ENCODE assay signal across 1 mouse cellular context in the genomic region with DNA sequence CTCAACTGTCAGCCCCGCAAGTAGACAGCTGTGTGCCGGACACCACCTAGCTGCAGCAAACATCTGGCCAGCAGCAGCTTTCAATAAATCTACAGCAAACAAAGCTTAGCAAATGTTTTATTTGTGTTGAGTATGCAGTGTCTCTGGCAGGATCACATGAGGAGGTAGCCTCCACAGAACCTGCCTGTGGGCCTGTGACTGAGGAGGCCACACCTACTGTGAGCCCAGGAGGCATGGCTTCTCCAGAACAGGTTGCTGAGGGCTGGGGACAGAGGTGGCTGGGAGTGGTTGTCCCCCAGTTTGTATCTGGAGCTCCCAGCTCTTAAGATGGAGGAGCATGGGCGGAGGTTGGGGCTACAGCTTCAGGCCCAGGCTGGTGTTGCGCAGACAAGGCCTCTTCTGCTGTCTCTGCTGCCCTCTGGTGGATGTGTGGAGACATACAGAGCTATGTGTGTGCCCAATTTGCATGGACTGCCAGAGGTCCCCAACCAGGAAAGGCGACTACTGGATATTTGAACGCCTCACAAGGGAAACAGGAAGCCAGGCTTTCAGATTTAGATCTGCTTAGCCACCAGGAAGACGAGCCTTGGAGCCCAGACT.
A peak's percentile ranks its signal among the peaks of the same experiment; 100 is the strongest.
TF ChIP-seq lines count a peak whose summit lies in the region.

No protein-coding gene starts in this region.

TF ChIP-seq in MEL, 35 proteins besides CTCF, POLR2A, EP300 and RAD21 (continued from another document):
- TF ChIP-seq SIN3A (IDR thresholded peaks at IDR 0.05; ENCODE audit: low read length) (0 out of 2 replicates have a peak, but pooled peaks have one; percentile 34), GABPA (IDR thresholded peaks at IDR 0.05; ENCODE audit: low read depth, low read length) (no peak), MAFK (IDR thresholded peaks at IDR 0.05; ENCODE audit: borderline replicate concordance, low read depth, low read length) (no peak), ELF1 (IDR thresholded peaks at IDR 0.05; ENCODE audit: low read depth, low read length) (no peak), TAL1 (IDR thresholded peaks at IDR 0.05; ENCODE audit: low read length) (no peak), SMC3 (IDR thresholded peaks at IDR 0.05; ENCODE audit: low read depth, low read length) (peak; percentile 75), TCF12 (IDR thresholded peaks at IDR 0.05; ENCODE audit: low read depth, low read length) (no peak), MYC (IDR thresholded peaks at IDR 0.05; ENCODE audit: low read depth, low read length) (no peak), USF1 (IDR thresholded peaks at IDR 0.05; ENCODE audit: low read depth, low read length) (no peak), USF2 (IDR thresholded peaks at IDR 0.05; ENCODE audit: borderline replicate concordance in 1 of 2, insufficient read depth in 1 of 2, low read depth in 1 of 2, low read length in 2 of 2) (no peak), UBTF (IDR thresholded peaks at IDR 0.05; ENCODE audit: borderline replicate concordance, insufficient read depth, low read depth, low read length) (no peak), POLR2AphosphoS2 (IDR thresholded peaks at IDR 0.05; ENCODE audit: low read length) (peak; percentile 34; the same call in 1 of the 2 replicates), HCFC1 (IDR thresholded peaks at IDR 0.05; ENCODE audit: low read depth, low read length) (peak; percentile 48; the same call in 1 of the 2 replicates)
